Mouse (Mus musculus): ENCODE data around the gene Hecw2.

DNA sequence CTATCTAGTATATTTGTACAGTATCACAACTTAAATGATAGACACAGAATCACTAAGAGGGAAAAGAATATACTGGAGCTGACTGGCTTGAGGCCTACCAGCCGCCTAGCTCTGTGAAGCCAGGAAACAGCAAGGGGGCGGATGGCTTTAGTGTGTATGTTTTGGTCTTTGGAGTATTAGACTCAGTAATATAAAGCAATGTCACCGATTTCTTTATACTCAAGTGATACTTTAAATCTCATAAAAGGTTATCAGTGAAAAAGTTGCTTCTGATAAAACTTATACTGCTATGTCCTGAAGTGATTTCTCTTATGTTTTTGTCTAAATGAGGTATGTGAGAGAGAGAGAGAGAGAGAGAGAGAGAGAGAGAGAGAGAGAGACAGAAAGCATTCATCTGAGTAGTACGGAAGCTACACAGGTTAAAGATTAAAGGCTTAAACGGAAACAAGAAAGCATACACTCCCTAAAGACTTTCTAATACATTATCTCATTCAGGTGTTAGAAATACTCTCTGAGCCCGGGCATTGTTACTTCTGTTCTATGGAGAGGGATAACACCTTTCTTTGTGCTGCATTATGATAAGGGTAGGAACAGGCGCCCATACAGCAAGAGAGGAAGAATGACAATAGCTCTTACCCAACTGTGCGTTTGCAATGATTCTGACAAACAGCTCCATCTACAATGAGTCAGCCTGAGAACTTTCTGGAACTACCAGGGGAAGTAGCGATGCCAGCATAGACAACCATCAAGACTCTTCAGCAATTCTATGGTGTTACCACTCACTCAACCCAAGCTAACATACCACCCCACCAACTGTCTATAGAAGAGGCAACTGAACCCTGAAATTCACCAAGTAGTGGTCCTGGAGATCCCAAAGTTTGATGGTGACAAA is 370.3 kb downstream of the Hecw2 start:
- TF ChIP-seq CTCF (IDR thresholded peaks at IDR 0.05; ENCODE audit: low read depth) (no peak), EP300 (optimal IDR thresholded peaks at IDR 0.05) (no peak)
